Mouse (Mus musculus) neural tube, embryonic 12.5 days (tissue): ENCODE results near the gene Fancb. TPM values are rescaled to one million over a fixed set of nuclear protein-coding genes. Genes with fewer than 3 reads are reported as not detected.
A peak's percentile ranks its signal among the peaks of the same experiment; 100 is the strongest.

Source experiments
- ATAC-seq: fragments of 200-750 bp; cut with Nextera tagmentation; 2 replicates; pipeline ENCODE4 v1.8.0; 2017; ENCODE audit warnings: low read depth, mild to moderate bottlenecking, moderate TSS enrichment, moderate library complexity; ENCODE audit not compliant: low FRiP score
- H3K27ac ChIP-seq: fragments of 300-500 bp; sonication (generic); 2 replicates; pipeline ENCODE4 v1.5.1; 2016
- H3K27me3 ChIP-seq: fragments of 300-500 bp; sonication (generic); replicated peaks from 2 replicates; pipeline ENCODE4 v1.6.1; 2016; ENCODE audit warnings: mild to moderate bottlenecking
- H3K36me3 ChIP-seq: fragments of 300-500 bp; sonication (generic); 2 replicates; pipeline ENCODE4 v1.6.1; 2016; ENCODE audit warnings: mild to moderate bottlenecking
- H3K4me1 ChIP-seq: fragments of 300-500 bp; sonication (generic); 2 replicates; pipeline ENCODE4 v1.6.1; 2016
- H3K4me2 ChIP-seq: fragments of 300-500 bp; sonication (generic); replicated peaks from 2 replicates; pipeline ENCODE4 v1.6.1; 2016; ENCODE audit warnings: mild to moderate bottlenecking
- H3K4me3 ChIP-seq: fragments of 300-500 bp; sonication (generic); 2 replicates; pipeline ENCODE4 v1.5.1; 2016
- H3K9ac ChIP-seq: fragments of 300-500 bp; sonication (generic); 2 replicates; pipeline ENCODE4 v1.6.1; 2016; ENCODE audit warnings: mild to moderate bottlenecking
- H3K9me3 ChIP-seq: fragments of 300-500 bp; sonication (generic); 2 replicates; pipeline ENCODE4 v1.6.1; 2016; ENCODE audit warnings: mild to moderate bottlenecking
- WGBS: fragments of 180-500 bp; shearing (Covaris S2); methylation state at CpG from one replicate; pipeline ENCODE4 v1.1.7; 2016; 5-methylcytosine and 5-hydroxymethylcytosine counted together
- polyA plus RNA-seq: library from polyadenylated mRNA; unstranded; fragments of >200 nt; fragmentation: Nextera tagmentation; extraction: Ambion mirVana; gene quantifications from 2 replicates; pipeline ENCODE4 v1.2.1, GENCODE M21; 2016

The Fancb gene
- polyA plus RNA-seq: 6.5 and 7.0 TPM in 2 replicates

DNA sequence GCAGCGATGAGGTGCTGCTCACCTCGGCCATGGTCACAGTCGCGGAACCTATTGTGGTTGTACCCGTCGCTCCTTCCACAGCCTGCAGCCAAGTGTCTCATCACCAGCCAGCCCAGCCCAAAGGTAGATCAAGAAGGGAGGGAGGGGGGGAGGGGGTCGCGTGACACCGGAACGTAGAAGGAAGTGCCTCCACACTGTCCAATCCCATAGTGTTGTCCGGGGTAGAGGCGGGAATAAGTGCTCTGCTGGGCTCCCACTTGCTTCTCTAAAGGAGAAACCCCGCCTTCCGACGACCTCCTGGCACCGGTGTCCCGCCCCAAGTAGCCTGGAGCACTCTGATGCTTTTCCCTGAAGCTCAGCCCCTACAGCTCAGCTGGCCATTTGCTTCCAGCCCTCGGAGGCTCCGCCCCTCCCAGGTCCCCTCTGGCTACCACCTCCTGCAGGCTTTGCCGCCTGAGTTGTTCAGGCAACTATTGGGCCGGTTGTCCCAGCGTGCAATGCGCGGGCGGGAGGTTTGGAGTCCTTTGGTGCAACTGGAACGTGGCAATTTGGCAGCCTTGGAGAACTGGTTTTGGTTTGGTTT lies at the start of gene Fancb, which contains the start of gene Mospd2:
Gene Fancb, plus strand, starts transcription at position 400 of the 583 bp plus-strand sequence.
Gene Mospd2, minus strand, starts transcription at position 183 of the 583 bp plus-strand sequence.
- Histone ChIP-seq H3K4me3 (peak within 1 kb of the TSS; percentile 52), H3K27ac (no peak within 1 kb of the TSS), H3K36me3 (no peaks in the 10 kb centered on the region), H3K4me2 (peak within 1 kb of the TSS; percentile 56), H3K4me1 (0 out of 2 replicates have a peak, but pooled peaks cover 4% of the 10 kb centered on the region), H3K9ac (peak within 1 kb of the TSS; percentile 47; the same call in 1 of the 2 replicates), H3K9me3 (no peaks in the 10 kb centered on the region), H3K27me3 (no peaks in the 10 kb centered on the region)
- ATAC-seq: peak; percentile 100
- 11% methylated on average over 25 of the region's 26 CpGs for WGBS

DNA sequence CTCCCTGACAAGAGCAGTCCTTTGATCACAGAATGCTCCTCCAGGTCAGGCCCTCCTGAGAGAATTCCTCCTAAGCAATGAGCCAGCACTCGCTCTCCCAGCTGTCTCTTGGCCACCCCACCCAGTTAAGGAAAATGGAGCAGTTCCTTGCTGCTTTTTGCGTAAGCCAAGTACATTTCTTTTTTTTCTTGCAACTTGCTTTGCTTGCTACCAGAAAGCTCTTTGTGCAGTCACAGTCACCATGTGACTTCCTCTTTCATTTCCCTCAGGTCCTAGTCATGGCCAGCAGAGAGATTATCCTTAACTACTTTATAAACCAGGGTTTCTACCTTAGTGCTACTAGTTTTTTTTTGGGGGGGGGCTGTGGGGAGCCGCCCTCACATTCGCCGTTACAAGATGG lies 38.9 kb upstream of the Fancb start:
- WGBS: 98% methylated on average over 5 of the region's 5 CpGs
- Histone ChIP-seq H3K27me3 (no peaks in the 10 kb centered on the region), H3K36me3 (peaks cover 9% of the 10 kb centered on the region), H3K4me1 (no peaks in the 10 kb centered on the region), H3K4me3 (no peak overlapping the region), H3K9me3 (no peaks in the 10 kb centered on the region), H3K27ac (no peak overlapping the region), H3K9ac (no peak overlapping the region), H3K4me2 (no peak overlapping the region)
- no peak for ATAC-seq

DNA sequence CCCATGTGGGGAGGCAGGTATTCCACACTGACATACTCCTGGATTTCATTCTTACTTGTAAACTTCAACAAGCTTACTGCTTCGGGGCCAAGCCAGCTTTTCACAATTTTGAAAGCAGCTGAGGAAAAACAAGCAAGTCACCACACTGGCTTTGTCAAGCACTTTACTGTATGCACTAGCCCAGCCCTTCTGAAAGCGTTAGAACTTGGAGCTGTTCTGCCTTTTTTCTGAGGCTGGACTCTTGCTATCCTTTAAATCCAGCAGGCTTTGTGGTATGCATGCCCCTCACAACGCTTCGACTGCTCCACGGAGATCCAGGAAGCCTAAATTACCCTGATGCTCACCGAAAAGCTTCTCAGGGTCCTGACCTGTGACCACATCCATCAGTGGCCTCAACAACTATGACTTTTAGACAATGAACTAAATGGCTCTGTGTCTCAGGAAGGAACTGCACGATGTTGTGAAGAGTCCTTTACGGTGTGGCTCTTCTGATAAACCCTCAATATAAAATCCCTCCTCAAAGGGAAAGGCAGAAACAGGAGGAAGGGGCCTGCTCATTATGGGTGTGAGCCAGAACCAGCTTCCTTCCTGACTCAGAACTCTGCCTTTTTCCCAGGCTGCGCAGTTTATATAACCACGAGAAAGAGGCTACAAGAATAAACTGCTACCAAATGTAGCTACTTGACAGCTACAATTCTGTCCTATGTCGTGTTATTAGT lies 28.4 kb upstream of the Fancb start:
- Histone ChIP-seq H3K27me3 (no peaks in the 10 kb centered on the region), H3K4me1 (no peaks in the 10 kb centered on the region), H3K4me2 (no peak overlapping the region), H3K9ac (no peak overlapping the region), H3K36me3 (no peaks in the 10 kb centered on the region), H3K9me3 (no peaks in the 10 kb centered on the region), H3K4me3 (no peak overlapping the region), H3K27ac (no peak overlapping the region)
- 48% methylated on average over 11 of the region's 11 CpGs for WGBS
- no peak for ATAC-seq

DNA sequence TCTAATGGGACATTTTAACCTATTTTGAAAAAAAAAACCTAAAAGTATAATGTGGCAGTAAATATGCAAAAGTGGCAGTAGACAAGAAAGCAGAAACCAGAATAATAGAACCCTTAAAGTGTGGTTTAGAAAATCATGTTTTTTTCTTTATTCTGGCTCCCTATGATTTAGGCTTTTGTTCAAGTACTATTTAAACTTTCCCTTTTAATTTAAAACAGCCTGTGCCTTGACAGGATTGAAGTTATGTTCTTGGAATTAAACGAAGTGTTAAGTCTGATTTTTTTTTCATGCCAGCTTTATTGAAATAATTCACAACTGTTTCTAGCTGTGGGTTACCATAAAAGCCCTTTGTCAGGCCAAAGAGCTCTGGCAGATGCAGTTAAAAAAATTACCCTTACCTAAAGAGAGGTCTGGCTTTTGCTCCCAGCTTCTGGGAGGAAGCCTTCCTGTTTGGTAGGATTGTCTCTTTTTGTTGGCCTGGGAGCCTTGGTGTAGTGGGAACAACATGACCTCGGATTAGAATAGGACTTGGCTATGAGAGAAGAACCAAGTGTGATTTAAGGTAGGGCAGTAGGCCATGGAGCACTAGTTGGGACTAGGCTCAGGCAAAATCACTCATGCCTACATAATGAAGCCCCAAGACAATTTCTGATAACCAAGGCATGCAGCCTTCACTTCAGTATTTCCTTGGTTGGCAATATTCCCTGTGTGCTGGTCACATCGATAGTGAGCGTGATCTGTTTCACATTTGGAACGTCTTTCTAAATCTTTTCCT lies 27.6 kb upstream of the Fancb start:
- Histone ChIP-seq H3K36me3 (no peaks in the 10 kb centered on the region), H3K27me3 (no peaks in the 10 kb centered on the region), H3K4me1 (no peaks in the 10 kb centered on the region), H3K9me3 (no peaks in the 10 kb centered on the region), H3K27ac (no peak overlapping the region), H3K4me3 (no peak overlapping the region), H3K4me2 (no peak overlapping the region), H3K9ac (no peak overlapping the region)
- WGBS: 65% methylated on average over 5 of the region's 5 CpGs
- no peak for ATAC-seq

DNA sequence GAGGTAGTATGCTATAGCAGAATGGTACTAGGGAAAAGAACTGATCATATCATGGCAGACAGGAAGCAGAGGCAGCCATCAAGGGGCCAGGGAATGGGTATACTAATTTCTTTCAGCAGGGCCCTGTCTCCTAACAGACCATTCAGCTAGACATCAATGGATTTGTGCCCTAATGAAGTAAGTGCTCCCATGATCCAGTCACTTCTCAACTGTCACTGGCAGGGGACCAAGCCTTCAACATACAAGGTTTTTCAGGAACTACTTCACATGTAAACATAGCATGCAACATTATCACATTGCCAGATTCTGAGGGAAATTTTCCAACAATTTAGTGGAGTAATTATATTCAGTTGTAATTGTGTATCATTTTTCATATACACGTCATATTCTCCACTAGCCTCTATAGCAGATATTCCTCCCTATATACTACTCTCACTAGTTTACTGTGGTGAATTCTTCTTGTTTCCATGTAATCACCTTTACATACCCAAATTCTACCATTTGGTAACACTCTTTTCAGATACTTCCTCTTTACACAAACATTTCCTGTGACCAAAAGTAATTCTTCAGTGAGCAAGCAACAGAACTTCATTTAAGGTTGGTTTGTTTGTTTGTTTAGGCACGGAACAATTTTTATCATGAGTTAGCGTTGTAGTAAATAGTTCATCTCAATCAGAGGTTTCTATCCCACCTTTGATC lies 14.5 kb upstream of the Fancb start:
- no peaks in the 10 kb centered on the region for H3K9me3 ChIP-seq
- H3K4me2 ChIP-seq: no peak overlapping the region
- WGBS: 88% methylated on average over 3 of the region's 3 CpGs
- no peaks in the 10 kb centered on the region for H3K36me3 ChIP-seq
- H3K27me3 ChIP-seq: no peaks in the 10 kb centered on the region
- H3K9ac ChIP-seq: no peak overlapping the region
- no peak overlapping the region for H3K27ac ChIP-seq
- no peaks in the 10 kb centered on the region for H3K4me1 ChIP-seq
- H3K4me3 ChIP-seq: no peak overlapping the region
- no peak for ATAC-seq

DNA sequence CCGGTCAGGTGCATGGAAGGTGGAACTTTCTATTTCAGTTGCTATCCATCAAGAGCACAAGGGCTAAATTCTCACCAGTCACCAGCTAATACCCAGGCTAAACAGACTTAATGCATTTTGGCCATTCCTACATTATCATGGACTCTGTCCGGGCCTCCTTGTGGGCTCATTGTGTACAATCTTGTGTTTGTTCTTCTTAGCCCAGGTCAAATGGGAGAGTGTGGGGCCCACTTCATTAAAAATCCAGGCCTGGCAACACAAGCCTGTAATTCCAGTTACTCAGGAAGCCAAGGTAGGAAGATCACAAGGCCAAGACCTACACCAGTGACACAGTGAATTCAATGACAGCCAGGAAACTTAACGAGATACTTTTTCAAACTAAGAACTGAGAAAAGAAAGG lies 9.2 kb upstream of the Fancb start:
- ATAC-seq: no peak
- Histone ChIP-seq H3K9ac (no peak overlapping the region), H3K9me3 (no peaks in the 10 kb centered on the region), H3K27me3 (no peaks in the 10 kb centered on the region), H3K4me2 (no peak overlapping the region), H3K36me3 (no peaks in the 10 kb centered on the region), H3K27ac (no peak overlapping the region), H3K4me1 (no peaks in the 10 kb centered on the region), H3K4me3 (no peak overlapping the region)
- WGBS: 85% methylated on average over 3 of the region's 3 CpGs

DNA sequence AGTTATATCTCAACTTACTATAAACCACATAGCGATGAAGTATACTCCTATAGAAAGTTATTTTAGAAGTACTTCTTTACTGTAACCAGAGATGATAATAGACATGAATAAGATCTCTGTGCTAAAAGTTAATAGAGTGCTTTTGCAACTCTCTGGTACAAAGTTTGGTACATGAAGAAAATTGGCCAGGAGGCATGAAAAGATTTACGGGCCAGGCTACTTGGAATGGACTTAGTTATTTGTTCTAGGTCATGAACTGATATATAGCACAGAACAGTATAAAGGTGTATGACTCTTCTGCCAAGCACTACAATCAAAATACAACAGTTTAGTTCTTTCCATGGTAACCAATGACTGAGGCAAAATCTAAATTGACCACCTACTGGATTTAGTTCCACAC lies 1.5 kb upstream of the Fancb start:
- H3K27me3 ChIP-seq: no peaks in the 10 kb centered on the region
- 0 out of 2 replicates have a peak, but pooled peaks cover 4% of the 10 kb centered on the region for H3K4me1 ChIP-seq
- H3K4me2 ChIP-seq: peak overlapping the region; percentile 56
- H3K4me3 ChIP-seq: no peak overlapping the region
- H3K27ac ChIP-seq: no peak overlapping the region
- H3K9me3 ChIP-seq: no peaks in the 10 kb centered on the region
- no peaks in the 10 kb centered on the region for H3K36me3 ChIP-seq
- 96% methylated on average over 2 of the region's 2 CpGs for WGBS
- no peak for ATAC-seq
- no peak overlapping the region for H3K9ac ChIP-seq

DNA sequence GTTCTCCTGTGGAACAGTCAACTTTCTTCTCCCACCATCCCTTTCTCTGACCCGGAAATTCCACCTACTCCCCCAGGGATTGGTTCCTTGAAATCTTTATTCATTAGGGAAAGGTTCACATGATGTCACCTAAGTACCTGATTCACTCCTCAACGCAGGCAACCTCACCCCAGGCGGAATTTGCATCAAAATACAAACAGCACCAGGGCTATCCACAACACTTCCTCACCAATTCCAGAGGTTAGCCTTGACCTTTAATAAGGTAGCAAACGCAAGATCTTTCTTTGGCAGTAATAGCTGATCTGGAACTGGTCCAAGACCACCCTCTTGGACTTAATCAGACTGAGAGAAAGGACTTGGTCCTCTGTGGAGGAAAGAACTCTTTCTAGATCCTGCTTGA lies 22.7 kb downstream of the Fancb start:
- no peak for ATAC-seq
- H3K4me2 ChIP-seq: no peak overlapping the region
- no peaks in the 10 kb centered on the region for H3K9me3 ChIP-seq
- WGBS: 43% methylated on average over 4 of the region's 4 CpGs
- H3K36me3 ChIP-seq: no peaks in the 10 kb centered on the region
- no peaks in the 10 kb centered on the region for H3K27me3 ChIP-seq
- no peak overlapping the region for H3K9ac ChIP-seq
- H3K27ac ChIP-seq: no peak overlapping the region
- H3K4me1 ChIP-seq: no peaks in the 10 kb centered on the region
- no peak overlapping the region for H3K4me3 ChIP-seq

DNA sequence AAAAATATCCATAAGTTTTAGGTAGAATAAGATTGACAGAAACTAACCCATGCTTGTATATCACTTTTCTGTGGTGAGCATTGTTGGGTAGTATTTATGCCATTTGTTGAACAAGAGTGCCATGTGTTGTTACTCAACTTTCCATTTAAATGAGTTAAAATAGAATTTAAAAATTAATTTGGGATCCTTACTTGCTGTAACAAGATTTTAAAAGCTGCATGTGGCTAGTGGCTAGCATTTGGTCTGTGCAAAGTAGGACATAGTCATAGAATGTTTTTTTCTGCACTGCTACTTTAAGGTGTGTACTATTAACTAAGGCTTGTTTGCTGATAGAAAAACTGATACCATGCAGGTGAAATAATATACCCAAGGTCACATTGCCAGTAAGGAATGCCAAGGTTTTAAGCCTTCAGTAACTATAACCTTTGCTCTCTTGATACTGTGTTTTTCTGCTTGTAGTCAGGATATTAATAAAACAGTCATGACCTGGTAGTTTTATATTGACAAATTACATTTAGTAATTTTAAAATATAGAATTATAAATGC lies 24.5 kb downstream of the Fancb start, which contains the start of gene Gm17604:
Gene Gm17604, minus strand, starts transcription at position 51 of the 546 bp plus-strand sequence.
- H3K9ac ChIP-seq: no peak within 1 kb of the TSS
- no peak within 1 kb of the TSS for H3K27ac ChIP-seq
- no peak within 1 kb of the TSS for H3K4me2 ChIP-seq
- no peaks in the 10 kb centered on the region for H3K4me1 ChIP-seq
- no peaks in the 10 kb centered on the region for H3K36me3 ChIP-seq
- no peak within 1 kb of the TSS for H3K4me3 ChIP-seq
- ATAC-seq: no peak
- H3K9me3 ChIP-seq: no peaks in the 10 kb centered on the region
- H3K27me3 ChIP-seq: no peaks in the 10 kb centered on the region
